Mouse (Mus musculus) G1E-ER4 (cell line): ENCODE results near the gene Mllt1. TPM values are rescaled to one million over a fixed set of nuclear protein-coding genes. Genes with fewer than 3 reads are reported as not detected.

Experiments used
- GATA1 ChIP-seq: IDR thresholded peaks from one replicate; pipeline ENCODE4 v1.8.0; 2012; ENCODE audit warnings: low read length, inconsistent platforms
- polyA plus RNA-seq: library from polyadenylated mRNA; stranded (reverse); fragments of >175 nt; gene quantifications from 2 replicates; pipeline ENCODE4 v1.2.3, GENCODE M21; 2012

Mllt1 gene
- polyA plus RNA-seq, 1 experiment = 76.7 TPM

- TF ChIP-seq GATA1 = no peak
Observed at GRCm38 (mm10) chr17:56872512-56872911, 62.7 kb downstream of the Mllt1 start.

- no peak for TF ChIP-seq GATA1
Observed at GRCm38 (mm10) chr17:56871767-56872166, 63.4 kb downstream of the Mllt1 start.

GRCm38 (mm10) chr17:56870287-56870953 is 64.8 kb downstream of the Mllt1 start:
- TF ChIP-seq GATA1 = no peak

- no peak for TF ChIP-seq GATA1
Observed at GRCm38 (mm10) chr17:56869481-56869977, 65.7 kb downstream of the Mllt1 start.

DNA sequence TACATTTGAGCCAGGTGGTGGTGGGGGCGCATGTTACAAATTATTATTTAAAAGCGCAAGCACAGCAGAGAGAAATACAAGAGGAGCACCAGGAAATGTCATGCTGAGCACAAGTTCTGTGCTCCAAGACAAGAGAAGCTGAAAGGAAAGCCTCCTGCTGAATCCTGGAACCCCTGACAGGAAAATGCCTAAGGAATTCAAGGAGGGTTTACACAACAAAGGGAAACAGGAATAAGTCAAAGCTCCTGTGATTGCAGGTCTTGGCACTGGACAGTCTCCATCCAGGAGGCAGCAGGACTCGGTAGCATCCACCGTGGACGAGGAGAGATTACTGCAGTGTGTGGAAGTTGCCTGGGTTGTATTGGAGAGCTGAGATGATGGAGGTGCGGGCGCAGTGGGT is 69.1 kb downstream of the Mllt1 start:
- no peak for TF ChIP-seq GATA1

GRCm38 (mm10) chr17:56861197-56861596 is 74.0 kb downstream of the Mllt1 start:
- no peak for TF ChIP-seq GATA1

GRCm38 (mm10) chr17:56858922-56859321 is 76.3 kb downstream of the Mllt1 start:
- TF ChIP-seq GATA1 = no peak

DNA sequence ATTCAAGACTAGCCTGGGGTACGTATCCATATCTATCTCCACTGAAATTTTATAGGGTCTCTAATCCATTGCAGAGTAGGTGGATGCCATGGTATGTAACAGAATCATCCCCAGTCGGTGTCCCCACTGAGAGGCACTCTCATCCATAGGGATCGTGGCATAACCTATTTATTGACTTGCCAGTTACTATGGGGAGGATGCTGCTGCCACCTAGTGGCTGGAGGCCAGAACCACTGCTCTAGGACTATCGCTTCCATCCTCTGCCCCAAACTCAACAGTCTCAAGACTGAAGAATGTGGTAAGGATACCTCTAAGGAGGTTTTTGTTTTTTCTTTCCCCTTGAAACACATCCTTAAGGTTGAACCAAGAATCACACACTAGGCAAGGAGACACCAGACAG is 77.0 kb downstream of the Mllt1 start:
- TF ChIP-seq GATA1 = no peak

- TF ChIP-seq GATA1 = no peak
Observed at GRCm38 (mm10) chr17:56855421-56855820, 79.8 kb downstream of the Mllt1 start.

DNA sequence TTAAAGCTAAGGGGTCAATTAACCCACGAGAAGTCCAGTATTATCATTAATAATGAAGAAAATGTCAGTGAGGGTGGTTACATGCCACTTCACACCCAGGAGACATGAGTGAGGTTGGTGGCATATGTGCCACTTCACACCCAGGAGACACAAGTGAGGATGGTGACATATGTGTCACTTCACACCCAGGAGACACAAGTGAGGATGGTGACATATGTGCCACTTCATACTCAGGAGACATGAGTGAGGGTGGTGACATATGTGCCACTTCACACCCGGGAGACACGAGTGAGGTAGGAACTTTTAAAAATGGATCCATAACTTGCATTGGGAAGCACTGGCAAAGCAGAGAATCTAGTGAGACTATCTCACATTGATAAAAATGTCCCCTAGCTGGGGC is 84.0 kb downstream of the Mllt1 start:
- TF ChIP-seq GATA1 = no peak

DNA sequence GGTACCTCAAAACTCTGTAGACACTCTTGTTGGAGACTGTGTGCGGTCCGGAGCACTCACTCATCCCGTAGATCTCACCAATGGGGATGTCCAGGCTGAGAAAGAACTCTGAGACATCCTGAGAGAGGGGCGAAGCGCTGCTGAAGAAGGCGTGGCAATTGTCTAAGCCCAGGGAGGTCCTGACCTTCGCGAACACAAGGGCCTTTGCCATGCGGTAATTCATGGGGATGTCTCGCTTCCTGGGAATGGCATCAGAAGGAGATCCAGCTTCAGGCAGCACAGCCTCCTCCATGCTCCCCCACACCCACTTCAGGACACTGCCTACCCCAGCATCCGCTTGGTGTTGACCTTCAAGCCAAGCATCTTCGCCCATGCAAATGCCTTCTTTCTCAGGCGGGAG is 85.5 kb downstream of the Mllt1 start:
- no peak for TF ChIP-seq GATA1

- TF ChIP-seq GATA1 = no peak
Observed at GRCm38 (mm10) chr17:56848785-56849184, 86.4 kb downstream of the Mllt1 start.

DNA sequence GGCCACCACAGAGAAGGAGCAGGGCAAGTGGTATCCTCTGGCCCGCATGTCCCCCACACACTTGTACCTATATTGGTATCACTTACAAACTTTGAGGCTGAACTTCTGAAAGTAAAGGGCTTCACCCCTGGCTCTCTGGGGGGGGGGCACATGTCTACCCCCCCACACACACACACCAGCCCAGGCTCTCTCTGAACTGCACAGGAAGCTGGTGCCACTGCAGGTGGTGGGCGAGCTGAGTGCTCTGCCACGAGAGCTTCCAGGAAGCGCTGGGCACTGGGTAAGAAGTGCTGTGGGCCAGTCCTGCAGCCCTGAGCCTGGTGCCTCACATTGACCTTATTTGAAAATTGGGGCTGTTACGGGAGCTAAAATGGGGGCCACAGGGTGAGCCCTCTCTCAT is 91.5 kb downstream of the Mllt1 start:
- TF ChIP-seq GATA1 = no peak

Other genes with a start within 250 kb of the Mllt1 start
- gene Ndufa11, start 217.6 kb downstream of the Mllt1 start, polyA plus RNA-seq = 277 and 284 TPM in 2 replicates
- 10.6 and 12.7 TPM in 2 replicates for gene Vmac, start 217.4 kb downstream of the Mllt1 start, polyA plus RNA-seq
- not detected in 2 replicates for gene Nrtn, start 177.9 kb downstream of the Mllt1 start, polyA plus RNA-seq
- 61.6 and 67.0 TPM in 2 replicates for gene Dus3l, start 170.7 kb downstream of the Mllt1 start, polyA plus RNA-seq
- gene Prr22, start 165.2 kb downstream of the Mllt1 start, polyA plus RNA-seq = 3.0 and 3.4 TPM in 2 replicates
- gene Rfx2, start 104.4 kb downstream of the Mllt1 start, polyA plus RNA-seq = 27.4 and 31.2 TPM in 2 replicates
- gene Acsbg2, start 61.0 kb downstream of the Mllt1 start, polyA plus RNA-seq = not detected in 2 replicates
- gene 1700061G19Rik, start 59.9 kb downstream of the Mllt1 start, polyA plus RNA-seq = not detected in 2 replicates
- not detected in 2 replicates for gene Acer1, start 46.7 kb upstream of the Mllt1 start, polyA plus RNA-seq
- gene Clpp, start 54.9 kb upstream of the Mllt1 start, polyA plus RNA-seq = 185 and 272 TPM in 2 replicates
- gene Alkbh7, start 61.9 kb upstream of the Mllt1 start, polyA plus RNA-seq = 51.6 and 80.9 TPM in 2 replicates
- gene Pspn, start 64.6 kb upstream of the Mllt1 start, polyA plus RNA-seq = not detected in 2 replicates
- gene Gtf2f1, start 75.9 kb upstream of the Mllt1 start, polyA plus RNA-seq = 210 and 212 TPM in 2 replicates
- 0.04 TPM in 1 of 2 replicates, not detected in the other for gene Gm17949, start 76.1 kb upstream of the Mllt1 start, polyA plus RNA-seq
- gene Khsrp, start 96.1 kb upstream of the Mllt1 start, polyA plus RNA-seq = 202 and 209 TPM in 2 replicates
- not detected in 2 replicates for gene Slc25a41, start 106.2 kb upstream of the Mllt1 start, polyA plus RNA-seq
- gene Crb3, start 123.7 kb upstream of the Mllt1 start, polyA plus RNA-seq = 0.12 and 0.19 TPM in 2 replicates
- 22.4 and 24.4 TPM in 2 replicates for gene Slc25a23, start 124.4 kb upstream of the Mllt1 start, polyA plus RNA-seq
- gene Dennd1c, start 143.1 kb upstream of the Mllt1 start, polyA plus RNA-seq = 4.7 and 5.7 TPM in 2 replicates
- not detected in 2 replicates for gene Tubb4a, start 152.4 kb upstream of the Mllt1 start, polyA plus RNA-seq
- gene Tnfsf9, start 169.9 kb upstream of the Mllt1 start, polyA plus RNA-seq = 1.8 and 2.5 TPM in 2 replicates
- not detected in 2 replicates for gene Cd70, start 214.4 kb upstream of the Mllt1 start, polyA plus RNA-seq